Mouse (Mus musculus) small intestine, adult 2 months (tissue): ENCODE data around the gene Mmachc. TPM values are rescaled to one million over a fixed set of nuclear protein-coding genes. Genes with fewer than 3 reads are reported as not detected.
"Not testable (repeated sequence)": the region's sequence is repeated elsewhere in the genome, so short reads cannot be mapped to it uniquely, and the experiment has no call there.

ENCODE experiments used
- H3K27ac ChIP-seq: fragments of 200-500 bp; 2 replicates; pipeline ENCODE4 v1.5.1; 2012; ENCODE audit warnings: low read depth, low read length, control low read depth, inconsistent platforms; ENCODE audit not compliant: insufficient read depth
- H3K27me3 ChIP-seq: fragments of 200-500 bp; 2 replicates; pipeline ENCODE4 v1.6.1; 2012; ENCODE audit warnings: mild to moderate bottlenecking, moderate library complexity, low read length, inconsistent platforms; ENCODE audit not compliant: control insufficient read depth, insufficient read depth
- H3K36me3 ChIP-seq: fragments of 200-500 bp; 2 replicates; pipeline ENCODE4 v1.6.1; 2012; ENCODE audit warnings: mild to moderate bottlenecking, low read length, control low read depth, inconsistent platforms; ENCODE audit not compliant: control insufficient read depth, insufficient read depth
- H3K4me1 ChIP-seq: fragments of 200-500 bp; 2 replicates; pipeline ENCODE4 v1.6.1; 2012; ENCODE audit warnings: low read length, inconsistent platforms, mixed read lengths; ENCODE audit not compliant: control insufficient read depth, insufficient read depth, insufficient read length
- H3K4me3 ChIP-seq: fragments of 200-500 bp; 2 replicates; pipeline ENCODE4 v1.5.1; 2012; ENCODE audit warnings: low read depth, mild to moderate bottlenecking, control low read depth, inconsistent platforms, low read length, moderate library complexity
- CTCF ChIP-seq: fragments of 200-500 bp; IDR thresholded peaks from 2 replicates; pipeline ENCODE4 v1.5.1; 2012; ENCODE audit warnings: low read depth, mild to moderate bottlenecking, control low read depth, inconsistent platforms, low read length, moderate library complexity, mixed read lengths; ENCODE audit not compliant: insufficient replicate concordance, insufficient read length; ENCODE audit errors: extremely low read depth
- POLR2A ChIP-seq: fragments of 200-500 bp; IDR thresholded peaks from 2 replicates; pipeline ENCODE4 v1.6.1; 2012; ENCODE audit warnings: low read depth, mild to moderate bottlenecking, control low read depth, inconsistent platforms, low read length, moderate library complexity
- WGBS: fragments of 180-500 bp; shearing (Covaris S2); methylation state at CpG from one replicate; pipeline ENCODE4 v1.1.7; 2018; 5-methylcytosine and 5-hydroxymethylcytosine counted together
- polyA plus RNA-seq: library from polyadenylated mRNA; depleted of rRNA; stranded (reverse); fragments of >200 nt; gene quantifications from 2 replicates; pipeline ENCODE4 v1.2.3, GENCODE M21; 2012; rRNA removed

The Mmachc gene
- polyA plus RNA-seq, 1 experiment, result 2.0 TPM

DNA sequence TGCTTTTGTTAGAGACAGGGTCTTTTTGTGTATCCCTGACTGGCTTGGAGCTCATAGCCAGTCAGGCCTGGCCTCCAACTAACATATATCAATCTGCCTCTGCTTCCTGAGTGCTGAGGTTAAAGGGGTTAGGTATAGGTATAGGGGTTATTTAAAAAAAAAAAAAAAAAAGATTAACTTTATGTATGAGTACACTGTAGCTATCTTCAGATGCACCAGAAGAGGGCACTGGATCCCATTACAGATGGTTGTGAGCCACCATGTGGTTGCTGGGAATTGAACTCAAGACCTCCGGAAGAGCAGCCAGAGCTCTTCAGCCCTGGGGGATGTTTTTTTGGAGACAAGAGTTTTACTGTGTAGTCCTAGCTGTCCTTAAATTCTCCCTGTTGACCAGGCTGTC, 46.2 kb downstream of the Mmachc start:
- Histone ChIP-seq H3K27ac (no peak overlapping the region), H3K36me3 (no peaks in the 10 kb centered on the region), H3K4me3 (no peak overlapping the region), H3K27me3 (no peaks in the 10 kb centered on the region), H3K4me1 (peaks cover 12% of the 10 kb centered on the region)
- 94% methylated on average over 1 of the region's 1 CpGs for WGBS
- TF ChIP-seq POLR2A, result no peak
- no peak for TF ChIP-seq CTCF

DNA sequence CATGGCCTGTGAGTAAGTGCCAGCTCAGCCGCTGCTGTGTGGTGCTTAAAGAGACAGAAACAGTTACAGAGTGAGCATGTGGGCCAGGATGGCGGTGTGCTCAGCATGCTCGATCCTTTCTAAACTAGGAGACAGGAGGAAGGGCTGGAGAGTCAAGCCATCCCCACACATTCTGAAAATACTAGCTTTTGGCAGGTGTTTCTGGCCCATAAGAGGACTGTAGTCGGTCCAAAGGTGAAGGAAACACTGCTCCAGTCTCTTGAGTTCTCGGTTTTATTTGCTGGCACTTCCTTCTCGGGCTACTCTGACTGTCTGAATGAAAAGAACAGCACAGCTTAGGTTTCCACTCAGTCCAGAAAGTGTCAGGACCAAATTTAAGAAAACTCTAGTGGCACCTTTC, 47.4 kb downstream of the Mmachc start:
- TF ChIP-seq POLR2A, result no peak
- no peak for TF ChIP-seq CTCF
- peak overlapping the region; percentile 79 for H3K27ac ChIP-seq
- H3K36me3 ChIP-seq, result no peaks in the 10 kb centered on the region
- no peaks in the 10 kb centered on the region for H3K27me3 ChIP-seq
- H3K4me1 ChIP-seq, result peaks cover 12% of the 10 kb centered on the region
- WGBS, result 25% methylated on average over 6 of the region's 6 CpGs
- H3K4me3 ChIP-seq, result no peak overlapping the region

DNA sequence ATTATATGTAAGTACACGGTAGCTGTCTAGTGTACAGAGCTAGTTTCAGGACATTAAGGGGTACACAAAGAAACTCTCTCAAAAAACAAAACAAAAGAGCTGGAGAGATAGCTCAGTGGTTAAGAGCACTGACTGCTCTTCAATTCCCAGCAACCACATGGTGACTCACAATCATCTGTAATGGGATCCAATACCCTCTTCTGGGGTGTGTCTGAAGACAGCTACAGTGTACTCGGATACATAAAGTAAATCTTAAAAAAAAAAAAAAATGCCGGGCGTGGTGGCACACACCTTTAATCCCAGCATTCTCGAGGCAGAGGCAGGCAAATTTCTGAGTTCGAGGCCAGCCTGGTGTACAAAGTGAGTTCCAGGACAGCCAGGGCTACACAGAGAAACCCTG, 48.3 kb downstream of the Mmachc start:
- H3K27me3 ChIP-seq, H3K4me3 ChIP-seq, H3K36me3 ChIP-seq: not testable (repeated sequence)
- WGBS, result 25% methylated on average over 6 of the region's 6 CpGs
- Histone ChIP-seq H3K27ac (peak overlapping the region; percentile 71), H3K4me1 (peaks cover 17% of the 10 kb centered on the region)

DNA sequence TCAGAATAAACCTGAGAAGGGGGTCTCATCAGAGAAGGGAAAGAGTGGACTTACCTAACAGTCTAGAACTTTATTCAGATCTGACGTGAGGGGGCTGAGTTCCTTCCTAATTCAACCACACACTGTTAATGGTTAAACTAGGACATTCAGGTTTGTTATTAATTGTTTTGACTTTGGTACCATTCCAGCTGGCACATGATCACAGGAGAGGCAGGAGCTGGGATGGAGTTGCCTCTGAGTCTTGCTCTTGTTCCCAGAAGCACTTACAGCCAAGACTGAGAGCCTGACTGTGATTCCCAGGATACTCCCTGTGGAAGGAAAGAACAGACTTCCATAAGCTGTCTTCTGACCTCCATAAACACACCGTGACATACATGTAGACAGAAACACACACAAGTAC, 48.7 kb downstream of the Mmachc start:
- H3K4me1 ChIP-seq, result peaks cover 17% of the 10 kb centered on the region
- no peak for TF ChIP-seq POLR2A
- no peak for TF ChIP-seq CTCF
- no peak overlapping the region for H3K4me3 ChIP-seq
- WGBS, result 12% methylated on average over 2 of the region's 2 CpGs
- H3K36me3 ChIP-seq, result no peaks in the 10 kb centered on the region
- H3K27me3 ChIP-seq, result no peaks in the 10 kb centered on the region
- H3K27ac ChIP-seq, result peak overlapping the region; percentile 71

DNA sequence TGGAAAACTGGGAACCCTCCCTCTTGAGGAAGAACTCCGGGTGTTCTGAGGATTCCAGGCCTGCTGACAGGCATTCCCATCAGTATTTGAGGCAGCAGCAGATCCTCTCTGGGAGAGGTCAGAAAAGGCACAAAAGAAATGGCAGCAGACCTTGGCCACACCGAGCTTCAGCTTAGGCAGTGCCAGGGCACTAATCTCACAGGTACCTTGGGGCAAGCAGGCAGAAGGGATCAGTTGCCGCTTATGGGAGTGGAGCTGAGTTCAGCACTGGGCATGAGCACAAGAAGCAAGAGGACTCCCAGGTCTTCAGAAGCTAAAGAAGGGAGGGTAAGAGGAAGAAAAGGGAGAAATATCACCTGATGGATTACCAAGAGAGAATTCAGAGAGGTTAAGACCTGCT, 50.2 kb downstream of the Mmachc start:
- H3K27me3 ChIP-seq, result no peaks in the 10 kb centered on the region
- no peak overlapping the region for H3K4me3 ChIP-seq
- H3K36me3 ChIP-seq, result no peaks in the 10 kb centered on the region
- 21% methylated on average over 3 of the region's 3 CpGs for WGBS
- H3K27ac ChIP-seq, result peak overlapping the region; percentile 53
- TF ChIP-seq CTCF, result no peak
- TF ChIP-seq POLR2A, result no peak
- peaks cover 17% of the 10 kb centered on the region for H3K4me1 ChIP-seq

DNA sequence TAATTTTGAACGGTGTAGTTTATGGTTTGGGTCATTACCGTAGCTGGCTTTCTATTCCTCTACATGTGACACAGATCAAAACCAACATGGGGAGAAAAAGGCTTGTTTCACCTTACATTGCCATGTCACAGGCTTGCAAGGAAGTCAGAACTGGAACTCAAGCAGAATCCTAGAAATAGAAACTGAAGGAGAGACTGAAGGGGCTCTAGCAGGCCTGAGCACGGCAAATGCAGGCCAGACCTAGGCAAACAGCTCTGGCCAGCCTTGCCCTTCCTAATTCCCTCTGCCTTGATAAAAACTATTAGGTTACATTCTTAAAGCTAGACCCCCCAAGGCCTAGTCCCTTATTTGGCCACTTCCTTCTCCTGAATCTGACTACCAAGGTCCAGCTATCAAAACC, 52.5 kb downstream of the Mmachc start:
- no peak overlapping the region for H3K27ac ChIP-seq
- H3K27me3 ChIP-seq, result no peaks in the 10 kb centered on the region
- no peak for TF ChIP-seq POLR2A
- no peak for TF ChIP-seq CTCF
- H3K4me3 ChIP-seq, result no peak overlapping the region
- WGBS, result 74% methylated on average over 3 of the region's 3 CpGs
- no peaks in the 10 kb centered on the region for H3K36me3 ChIP-seq
- H3K4me1 ChIP-seq, result peaks cover 17% of the 10 kb centered on the region

DNA sequence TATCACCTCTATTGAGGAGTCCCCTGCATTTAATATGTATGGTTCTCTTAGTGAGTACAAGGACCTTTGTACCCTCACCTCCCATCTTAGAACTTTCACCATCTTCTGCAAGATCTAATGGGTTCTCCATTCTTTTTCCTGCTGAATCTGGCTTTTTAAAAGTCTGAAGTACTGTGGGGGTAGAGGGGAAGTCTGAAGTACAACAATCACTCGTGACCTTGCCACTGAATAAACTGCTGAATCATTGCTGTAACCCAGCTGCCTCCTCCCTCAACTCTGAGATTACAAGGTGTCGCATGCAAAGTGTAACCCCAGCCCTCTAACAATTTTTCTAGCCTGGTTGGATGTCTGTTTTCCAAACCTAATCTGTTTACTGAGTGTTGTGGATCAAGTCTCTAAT, 53.1 kb downstream of the Mmachc start:
- no peak overlapping the region for H3K4me3 ChIP-seq
- H3K27me3 ChIP-seq, result no peaks in the 10 kb centered on the region
- no peaks in the 10 kb centered on the region for H3K36me3 ChIP-seq
- TF ChIP-seq POLR2A (no peak), CTCF (no peak)
- H3K27ac ChIP-seq, result peak overlapping the region; percentile 18; the same call in 1 of the 2 replicates
- WGBS, result 14% methylated on average over 2 of the region's 2 CpGs
- peaks cover 17% of the 10 kb centered on the region for H3K4me1 ChIP-seq

DNA sequence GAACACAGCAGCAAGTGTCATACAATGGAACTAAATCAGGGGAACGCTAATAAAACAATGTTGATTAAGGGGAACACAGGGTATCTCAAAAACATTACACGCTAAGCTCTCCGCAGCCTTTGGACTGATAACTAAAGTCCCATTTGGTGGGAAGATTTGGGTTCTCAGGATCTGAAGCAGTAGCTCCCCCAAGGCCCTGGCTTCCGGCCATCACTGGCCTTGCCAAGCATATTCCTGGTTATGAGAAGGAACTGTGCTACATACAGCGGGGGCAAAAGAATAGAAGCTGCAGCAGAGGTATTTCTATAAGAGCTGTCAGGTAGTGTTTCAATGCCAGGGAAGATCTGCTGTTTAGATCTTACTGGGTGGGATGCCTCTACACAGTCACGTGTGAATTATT, 55.0 kb downstream of the Mmachc start:
- Histone ChIP-seq H3K36me3 (peaks cover 2% of the 10 kb centered on the region), H3K27ac (no peak overlapping the region), H3K4me1 (peaks cover 10% of the 10 kb centered on the region; the same call in 1 of the 2 replicates), H3K4me3 (no peak overlapping the region), H3K27me3 (no peaks in the 10 kb centered on the region)
- TF ChIP-seq POLR2A (no peak), CTCF (no peak)
- WGBS, result 88% methylated on average over 6 of the region's 6 CpGs

Other genes with a start within 250 kb of the Mmachc start
- 107 and 224 TPM in 2 replicates for gene Mast2, start 244.2 kb downstream of the Mmachc start, polyA plus RNA-seq
- 0.29 and 1.1 TPM in 2 replicates for gene Ipp, start 200.9 kb downstream of the Mmachc start, polyA plus RNA-seq
- gene Tmem69, start 152.5 kb downstream of the Mmachc start, polyA plus RNA-seq, result 0.94 and 2.6 TPM in 2 replicates
- 23.1 and 31.2 TPM in 2 replicates for gene Gpbp1l1, start 150.7 kb downstream of the Mmachc start, polyA plus RNA-seq
- 4.1 and 4.3 TPM in 2 replicates for gene Ccdc17, start 111.8 kb downstream of the Mmachc start, polyA plus RNA-seq
- gene Nasp, start 80.5 kb downstream of the Mmachc start, polyA plus RNA-seq, result 0.62 and 0.96 TPM in 2 replicates
- gene Akr1a1, start 56.7 kb downstream of the Mmachc start, polyA plus RNA-seq, result 304 and 652 TPM in 2 replicates
- gene Prdx1, start 22.9 kb downstream of the Mmachc start, polyA plus RNA-seq, result 40.5 and 74.0 TPM in 2 replicates
- gene Ccdc163, start 103 bp upstream of the Mmachc start, polyA plus RNA-seq, result 5.0 and 8.9 TPM in 2 replicates
- gene Tesk2, start 12.5 kb upstream of the Mmachc start, polyA plus RNA-seq, result 5.5 and 25.6 TPM in 2 replicates
- 8.5 and 11.6 TPM in 2 replicates for gene Toe1, start 99.2 kb upstream of the Mmachc start, polyA plus RNA-seq
- gene Mutyh, start 99.3 kb upstream of the Mmachc start, polyA plus RNA-seq, result 2.2 and 3.4 TPM in 2 replicates
- gene Hpdl, start 113.3 kb upstream of the Mmachc start, polyA plus RNA-seq, result 4.3 and 7.3 TPM in 2 replicates
- 8.1 and 14.7 TPM in 2 replicates for gene Zswim5, start 169.0 kb upstream of the Mmachc start, polyA plus RNA-seq